Mouse (Mus musculus) kidney, adult 2 months (tissue): ENCODE data around the gene Prrxl1.

Source experiments
- CTCF ChIP-seq: fragments of 200-500 bp; conservative IDR thresholded peaks from 2 replicates; pipeline ENCODE4 v1.5.1; 2011; ENCODE audit warnings: low read depth, mild to moderate bottlenecking, control low read depth, low read length, moderate library complexity, mixed read lengths; ENCODE audit not compliant: insufficient read depth, insufficient read length
- POLR2A ChIP-seq: fragments of 200-500 bp; IDR thresholded peaks from one replicate; pipeline ENCODE4 v1.6.1; 2011; ENCODE audit warnings: low read depth, low read length, control low read depth

DNA sequence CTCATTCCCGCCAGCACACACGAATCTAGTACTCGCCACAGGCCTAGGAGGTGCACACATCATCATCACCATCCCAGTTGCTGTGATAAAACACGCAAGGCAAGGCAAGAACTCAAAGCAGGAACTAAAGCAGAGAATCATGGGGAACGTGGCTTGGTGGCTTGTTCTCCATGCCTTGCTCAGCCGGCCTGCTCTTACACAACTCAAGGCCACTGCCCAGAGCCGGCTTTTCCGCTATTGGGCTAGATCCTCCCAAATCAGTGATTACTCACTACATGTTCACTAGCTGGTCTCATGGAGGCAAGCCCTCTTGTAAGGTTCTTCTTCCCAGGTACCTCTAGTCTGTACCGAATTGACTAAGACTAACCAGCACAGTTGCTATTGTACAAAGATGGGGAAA is 15.5 kb upstream of the Prrxl1 start:
- no peak for TF ChIP-seq POLR2A
- TF ChIP-seq CTCF: no peak
